23 mouse cellular contexts compared by ENCODE assay signal in the genomic region with DNA sequence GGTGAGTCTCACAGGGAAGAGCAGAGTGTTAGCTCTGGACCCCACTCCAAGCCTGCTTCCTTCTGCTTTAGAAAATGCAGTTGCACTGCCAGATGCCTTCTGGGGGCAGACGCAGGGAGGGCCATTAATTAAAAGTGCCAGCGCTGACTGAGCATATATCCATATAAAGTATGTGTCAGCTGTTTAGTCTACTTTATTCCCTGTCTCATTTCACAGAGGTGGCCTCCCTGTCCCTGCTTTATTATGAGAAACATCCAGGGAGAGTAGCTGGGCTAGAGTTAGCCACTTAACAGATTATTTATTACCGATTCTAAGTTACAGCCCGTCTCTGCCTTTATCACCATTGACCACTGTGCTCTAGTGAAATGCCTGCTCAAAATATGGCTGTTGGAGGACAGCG.
"Had no signal": no experiment of that assay in that cellular context is flagged by ENCODE, and none has a peak within 500 bp of the region (broad histone marks: within the 10 kb centered on the region; RNA-seq: fewer than 3 reads in every experiment).

No protein-coding gene starts in this region.

- H3K9ac ChIP-seq: heart, embryonic 13.5 days; heart, embryonic 15.5 days; hindbrain, embryonic 12.5 days; hindbrain, embryonic 14.5 days; limb, embryonic 13.5 days; limb, embryonic 15.5 days; liver, embryonic 12.5 days; liver, embryonic 14.5 days had no signal

- H3K9me3 ChIP-seq: heart, embryonic 13.5 days; heart, embryonic 15.5 days; hindbrain, embryonic 12.5 days; limb, embryonic 13.5 days; limb, embryonic 15.5 days; liver, embryonic 12.5 days had no signal

- H3K4me3 ChIP-seq: heart, adult 2 months; heart, embryonic 13.5 days; heart, embryonic 15.5 days; hindbrain, embryonic 12.5 days; limb, embryonic 13.5 days; limb, embryonic 15.5 days; liver, embryonic 12.5 days had no signal

- H3K4me1 ChIP-seq: heart, embryonic 15.5 days; hindbrain, embryonic 12.5 days; limb, embryonic 13.5 days; limb, embryonic 15.5 days had no signal

- DNase-seq: gastrocnemius, postnatal 14 days; gastrocnemius, postnatal 36 days; heart, adult 11 months; heart, adult 2 months; heart, postnatal 14 days; heart, postnatal 36 days; kidney, adult 9 months; kidney, postnatal 14 days; kidney, postnatal 36 days; layer of hippocampus, postnatal 36 days; left cerebral cortex, postnatal 4 days had no signal

- H3K4me2 ChIP-seq: heart, embryonic 11.5 days; heart, embryonic 13.5 days; heart, embryonic 15.5 days; hindbrain, embryonic 12.5 days; hindbrain, embryonic 14.5 days; limb, embryonic 13.5 days; limb, embryonic 15.5 days; liver, embryonic 12.5 days had no signal

- H3K27me3 ChIP-seq: heart, embryonic 13.5 days; heart, embryonic 15.5 days; hindbrain, embryonic 12.5 days; limb, embryonic 13.5 days; limb, embryonic 15.5 days; liver, embryonic 12.5 days had no signal

- H3K27ac ChIP-seq: heart, adult 2 months; heart, embryonic 13.5 days; heart, embryonic 15.5 days; hindbrain, embryonic 12.5 days; hindbrain, embryonic 14.5 days; hindbrain, postnatal 0 days; limb, embryonic 13.5 days; limb, embryonic 15.5 days; liver, embryonic 12.5 days; liver, embryonic 14.5 days had no signal

- ATAC-seq: forebrain, embryonic 16.5 days; hindbrain, postnatal 0 days; intestine, embryonic 16.5 days; liver, embryonic 12.5 days had no signal
